Mouse (Mus musculus) forebrain, embryonic 15.5 days (tissue): ENCODE measurements at regions not wholly inside any gene's neighbourhood (a gene's known extent, or its start where the extent isn't known, plus 50 kb on each side); places are given as distances from the start of the nearest gene placed in this dataset.
"Not testable (repeated sequence)": the region's sequence is repeated elsewhere in the genome, so short reads cannot be mapped to it uniquely, and the experiment has no call there.

Experiments
- ATAC-seq: fragments of 200-750 bp; cut with Nextera tagmentation; replicated peaks from 2 replicates; pipeline ENCODE4 v1.8.0; 2017; ENCODE audit warnings: mild to moderate bottlenecking, moderate TSS enrichment, moderate library complexity
- H3K27ac ChIP-seq: fragments of 300-500 bp; sonication (generic); replicated peaks from 2 replicates; pipeline ENCODE4 v1.5.1; 2015; ENCODE audit warnings: mild to moderate bottlenecking, inconsistent platforms
- H3K27me3 ChIP-seq: fragments of 300-500 bp; sonication (generic); 2 replicates; pipeline ENCODE4 v1.6.1; 2015; ENCODE audit warnings: inconsistent platforms
- H3K36me3 ChIP-seq: fragments of 300-500 bp; sonication (generic); 2 replicates; pipeline ENCODE4 v1.6.1; 2015; ENCODE audit warnings: mild to moderate bottlenecking, inconsistent platforms
- H3K4me1 ChIP-seq: fragments of 300-500 bp; sonication (generic); 2 replicates; pipeline ENCODE4 v1.6.1; 2015; ENCODE audit warnings: inconsistent platforms
- H3K4me2 ChIP-seq: fragments of 300-500 bp; sonication (generic); replicated peaks from 2 replicates; pipeline ENCODE4 v1.6.1; 2015; ENCODE audit warnings: mild to moderate bottlenecking, inconsistent platforms
- H3K4me3 ChIP-seq: fragments of 300-500 bp; sonication (generic); 2 replicates; pipeline ENCODE4 v1.5.1; 2015; ENCODE audit warnings: mild to moderate bottlenecking, inconsistent platforms
- H3K9ac ChIP-seq: fragments of 300-500 bp; sonication (generic); replicated peaks from 2 replicates; pipeline ENCODE4 v1.6.1; 2015; ENCODE audit warnings: mild to moderate bottlenecking, inconsistent platforms
- H3K9me3 ChIP-seq: fragments of 300-500 bp; sonication (generic); 2 replicates; pipeline ENCODE4 v1.6.1; 2016; ENCODE audit warnings: inconsistent platforms
- WGBS: fragments of 180-500 bp; shearing (Covaris S2); methylation state at CpG from one replicate; pipeline ENCODE4 v1.1.7; 2015; ENCODE audit warnings: mixed read lengths; 5-methylcytosine and 5-hydroxymethylcytosine counted together

GRCm38 (mm10) chr17:69822921-69823320, 146.0 kb upstream of the Dlgap1 start:
- no peak overlapping the region for H3K4me2 ChIP-seq

DNA sequence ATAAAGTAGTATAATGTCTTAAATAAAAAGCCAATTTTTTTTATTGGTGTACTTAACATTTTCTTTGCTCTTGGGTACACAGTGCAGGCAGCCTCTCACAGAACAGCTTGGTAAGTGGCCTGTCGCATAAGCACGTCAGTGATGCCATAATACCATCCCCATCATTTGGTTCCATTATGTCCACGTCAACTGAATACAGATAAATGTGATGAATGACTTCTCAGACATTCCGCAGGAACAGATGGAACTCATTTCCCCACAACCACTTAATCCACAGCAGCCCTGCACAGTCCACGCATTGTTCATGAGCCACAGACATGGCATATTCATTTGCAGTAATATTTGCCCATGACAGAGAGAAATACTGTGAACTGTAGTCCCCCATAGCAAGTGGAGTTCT, 127.6 kb upstream of the Dlgap1 start:
- 64% methylated on average over 5 of the region's 5 CpGs for WGBS
- peak; percentile 68; the same call in 1 of the 2 replicates for ATAC-seq
- Histone ChIP-seq H3K9ac (no peak overlapping the region), H3K27ac (no peak overlapping the region), H3K9me3 (no peaks in the 10 kb centered on the region), H3K4me1 (0 out of 2 replicates have a peak, but pooled peaks cover 4% of the 10 kb centered on the region), H3K4me2 (no peak overlapping the region), H3K36me3 (no peaks in the 10 kb centered on the region), H3K4me3 (no peak overlapping the region), H3K27me3 (no peaks in the 10 kb centered on the region)

More at GRCm38 (mm10) chr17:69822921-69823320, 146.0 kb upstream of the Dlgap1 start:
- no peaks in the 10 kb centered on the region for H3K27me3 ChIP-seq
- no peak for ATAC-seq
- H3K27ac ChIP-seq = no peak overlapping the region
- 77% methylated on average over 1 of the region's 1 CpGs for WGBS
- H3K4me1 ChIP-seq = no peaks in the 10 kb centered on the region
- no peak overlapping the region for H3K9ac ChIP-seq
- no peak overlapping the region for H3K4me3 ChIP-seq
- H3K36me3 ChIP-seq = no peaks in the 10 kb centered on the region
- no peaks in the 10 kb centered on the region for H3K9me3 ChIP-seq

DNA sequence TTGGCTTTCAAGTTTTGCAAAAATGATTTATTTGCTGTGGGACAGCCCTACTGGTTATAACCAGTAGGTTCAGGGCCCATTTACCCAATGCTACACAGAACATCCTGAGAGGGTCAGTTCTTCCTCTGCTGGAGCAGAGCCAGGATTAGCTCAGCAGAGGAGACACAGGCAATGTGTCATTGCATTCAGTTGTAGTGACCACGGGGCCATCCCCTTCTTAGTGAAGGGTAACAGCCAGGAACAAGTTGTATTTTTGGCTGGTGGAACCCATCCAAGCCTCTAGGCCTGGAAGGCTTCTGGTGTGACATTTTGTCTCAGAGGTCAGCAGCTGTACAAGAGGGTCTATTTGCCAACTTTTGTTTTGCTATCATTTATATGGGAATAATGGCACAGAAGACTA, 120.6 kb upstream of the Dlgap1 start:
- no peak overlapping the region for H3K27ac ChIP-seq
- no peaks in the 10 kb centered on the region for H3K27me3 ChIP-seq
- H3K4me1 ChIP-seq = no peaks in the 10 kb centered on the region
- no peaks in the 10 kb centered on the region for H3K9me3 ChIP-seq
- no peaks in the 10 kb centered on the region for H3K36me3 ChIP-seq
- H3K4me2 ChIP-seq = no peak overlapping the region
- no peak overlapping the region for H3K4me3 ChIP-seq
- no peak overlapping the region for H3K9ac ChIP-seq
- ATAC-seq = no peak
- 67% methylated on average over 1 of the region's 1 CpGs for WGBS

- Histone ChIP-seq H3K4me1 (no peaks in the 10 kb centered on the region), H3K27me3 (no peaks in the 10 kb centered on the region), H3K9me3 (no peaks in the 10 kb centered on the region), H3K27ac (no peak overlapping the region), H3K36me3 (no peaks in the 10 kb centered on the region), H3K4me2 (no peak overlapping the region), H3K4me3 (no peak overlapping the region), H3K9ac (no peak overlapping the region)
- no peak for ATAC-seq
- WGBS = 25% methylated on average over 1 of the region's 1 CpGs
Measured at GRCm38 (mm10) chr17:69850075-69850474, 118.8 kb upstream of the Dlgap1 start.

- not testable (repeated sequence) for H3K27ac ChIP-seq, H3K9me3 ChIP-seq, H3K4me3 ChIP-seq, ATAC-seq, H3K9ac ChIP-seq, H3K36me3 ChIP-seq, H3K4me1 ChIP-seq, H3K4me2 ChIP-seq, H3K27me3 ChIP-seq
- WGBS = 67% methylated on average over 8 of the region's 8 CpGs
Measured at GRCm38 (mm10) chr17:69879958-69880357, 88.9 kb upstream of the Dlgap1 start.

- Histone ChIP-seq H3K4me3 (no peak overlapping the region), H3K9ac (no peak overlapping the region), H3K27ac (no peak overlapping the region), H3K4me1 (no peaks in the 10 kb centered on the region), H3K27me3 (no peaks in the 10 kb centered on the region), H3K36me3 (no peaks in the 10 kb centered on the region), H3K9me3 (no peaks in the 10 kb centered on the region), H3K4me2 (no peak overlapping the region)
- no peak for ATAC-seq
- WGBS = 71% methylated on average over 4 of the region's 4 CpGs
Measured at GRCm38 (mm10) chr17:69893980-69894379, 74.9 kb upstream of the Dlgap1 start.
